Mouse (Mus musculus): ENCODE data around the gene Rora. TPM values are rescaled to one million over a fixed set of nuclear protein-coding genes. Genes with fewer than 3 reads are reported as not detected.
A peak's percentile ranks its signal among the peaks of the same experiment; 100 is the strongest.

Gene Rora
- total RNA-seq, 2 experiments from 2014 or later: 24.2 to 26.3 TPM

DNA sequence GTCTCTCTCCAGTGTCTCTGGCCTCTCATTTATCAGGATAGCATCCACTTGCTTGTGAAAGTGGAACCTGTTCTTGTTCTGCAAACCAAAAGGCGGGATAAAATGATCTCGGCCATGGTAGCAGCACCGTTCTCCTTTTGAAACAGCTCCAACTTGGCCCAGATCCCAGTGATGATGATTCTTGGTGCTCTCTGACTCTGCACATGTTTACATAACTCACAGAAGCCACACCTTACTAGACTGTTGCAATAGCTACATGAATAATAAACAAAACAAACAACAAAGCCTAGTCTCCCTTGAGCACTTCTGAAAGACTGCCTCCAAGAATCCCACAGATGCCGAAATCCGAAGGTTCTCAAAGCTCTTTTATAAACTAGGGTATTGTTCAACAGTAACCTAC is 357.3 kb downstream of the Rora start:
- DNase-seq: peak; percentile 29 to 30

DNA sequence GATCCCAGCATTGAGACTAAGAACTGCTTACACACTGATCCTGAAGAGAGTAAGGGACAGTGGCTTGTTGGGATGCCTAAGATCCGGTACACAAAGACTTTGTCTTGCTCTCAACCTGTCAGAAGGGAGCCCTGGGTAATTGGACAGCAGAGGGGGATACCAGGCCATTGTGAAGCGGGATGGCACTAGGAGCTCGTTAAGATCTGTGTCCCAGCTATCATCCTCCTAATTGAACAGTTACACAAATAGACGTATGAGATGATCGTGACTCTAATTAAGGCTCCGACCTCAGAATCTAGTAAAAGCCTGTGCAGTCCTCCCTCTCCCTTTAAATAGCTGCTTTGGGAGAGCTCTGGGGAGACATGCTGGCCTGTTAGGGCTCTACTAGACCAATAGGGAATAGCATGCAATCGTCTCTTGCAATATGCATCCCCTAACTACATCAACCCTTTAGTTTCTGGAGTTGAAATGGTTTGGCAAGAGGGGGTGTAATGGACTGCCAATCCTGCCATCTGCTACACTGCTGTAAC is 359.7 kb downstream of the Rora start:
- no peak for DNase-seq

GRCm38 (mm10) chr9:69014203-69014602 is 360.6 kb downstream of the Rora start:
- no peak for DNase-seq

DNA sequence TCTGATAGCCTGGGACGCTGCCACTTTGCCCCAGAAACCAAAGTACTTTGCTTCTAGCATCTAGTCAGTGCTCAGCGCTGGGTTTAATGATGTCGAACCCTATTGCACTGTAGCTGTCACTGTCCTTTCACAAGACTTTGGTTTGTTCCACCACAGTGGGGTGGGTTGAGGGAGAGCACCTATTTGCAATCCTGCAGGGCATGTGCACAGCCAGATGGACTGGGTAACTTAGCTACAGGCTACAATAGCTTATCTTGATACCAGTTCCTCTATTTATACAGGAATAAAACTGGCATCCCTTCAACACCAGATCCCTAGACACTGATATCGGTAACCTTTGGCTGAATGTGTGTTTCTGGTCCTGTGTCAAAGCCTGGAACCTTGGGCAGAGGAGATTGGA is 366.8 kb downstream of the Rora start:
- DNase-seq: no peak

DNA sequence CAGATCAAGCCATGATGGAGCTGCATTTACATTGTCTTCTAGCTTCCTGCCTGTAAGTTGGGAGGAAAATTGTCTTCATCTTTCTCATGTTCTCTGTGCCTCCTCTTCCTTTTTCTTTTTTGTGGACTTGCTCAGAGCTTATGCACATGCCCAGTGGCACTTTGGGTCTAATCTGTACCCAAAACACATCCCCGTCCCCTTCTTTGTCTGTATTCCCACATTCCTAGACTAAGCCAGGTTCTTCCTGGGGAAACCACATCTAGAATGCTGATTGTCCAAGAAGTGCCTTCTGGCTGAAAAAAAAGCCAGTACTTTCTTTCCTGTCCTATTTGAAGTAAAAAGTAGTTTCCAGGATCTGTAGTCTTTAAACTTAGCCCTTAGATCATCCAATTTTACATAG is 367.9 kb downstream of the Rora start:
- DNase-seq: no peak

- DNase-seq: no peak
Observed at GRCm38 (mm10) chr9:69023314-69023713, 369.7 kb downstream of the Rora start.

GRCm38 (mm10) chr9:69028177-69028576 is 374.6 kb downstream of the Rora start:
- no peak for DNase-seq

GRCm38 (mm10) chr9:69034301-69034871 is 380.8 kb downstream of the Rora start:
- no peak for DNase-seq

DNA sequence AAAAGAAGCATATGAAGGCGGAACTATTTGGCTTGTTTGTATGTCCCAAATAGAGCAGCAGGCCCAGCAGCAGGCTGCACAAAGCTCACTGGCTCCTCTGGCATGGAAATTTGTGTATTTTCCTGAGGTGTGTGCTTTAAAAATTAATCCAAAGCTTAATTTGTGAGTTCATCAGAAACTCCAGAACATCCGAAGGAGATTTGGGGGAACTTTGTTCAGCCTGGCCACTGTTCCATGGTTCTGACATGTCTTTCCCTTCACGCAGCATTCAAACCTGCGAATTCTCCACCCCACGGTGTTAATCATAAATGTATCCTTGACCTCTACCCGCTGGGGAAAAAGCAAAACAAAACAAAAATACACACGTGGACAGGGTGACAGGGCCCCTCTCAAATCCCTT is 381.9 kb downstream of the Rora start:
- DNase-seq: no peak

DNA sequence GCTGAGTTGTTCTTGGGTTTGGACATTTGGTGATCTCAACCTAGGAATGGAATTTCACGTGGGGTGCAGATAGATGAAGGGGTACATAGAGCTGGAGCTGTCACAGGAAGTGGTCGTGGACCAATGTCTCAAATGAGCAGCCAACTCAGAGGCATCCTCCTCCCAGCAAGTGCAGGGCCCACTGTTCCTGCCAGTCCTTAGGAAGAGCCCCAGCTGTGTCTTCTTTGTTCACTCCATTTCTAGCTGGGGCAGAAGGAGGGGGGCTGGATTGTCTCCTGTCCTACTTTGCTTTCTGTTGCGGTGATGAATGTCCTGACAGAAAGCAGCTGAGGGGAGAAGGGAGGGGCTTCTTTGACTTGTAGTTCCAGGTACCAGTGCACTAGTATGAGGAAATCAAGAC is 382.7 kb downstream of the Rora start:
- DNase-seq: no peak

DNA sequence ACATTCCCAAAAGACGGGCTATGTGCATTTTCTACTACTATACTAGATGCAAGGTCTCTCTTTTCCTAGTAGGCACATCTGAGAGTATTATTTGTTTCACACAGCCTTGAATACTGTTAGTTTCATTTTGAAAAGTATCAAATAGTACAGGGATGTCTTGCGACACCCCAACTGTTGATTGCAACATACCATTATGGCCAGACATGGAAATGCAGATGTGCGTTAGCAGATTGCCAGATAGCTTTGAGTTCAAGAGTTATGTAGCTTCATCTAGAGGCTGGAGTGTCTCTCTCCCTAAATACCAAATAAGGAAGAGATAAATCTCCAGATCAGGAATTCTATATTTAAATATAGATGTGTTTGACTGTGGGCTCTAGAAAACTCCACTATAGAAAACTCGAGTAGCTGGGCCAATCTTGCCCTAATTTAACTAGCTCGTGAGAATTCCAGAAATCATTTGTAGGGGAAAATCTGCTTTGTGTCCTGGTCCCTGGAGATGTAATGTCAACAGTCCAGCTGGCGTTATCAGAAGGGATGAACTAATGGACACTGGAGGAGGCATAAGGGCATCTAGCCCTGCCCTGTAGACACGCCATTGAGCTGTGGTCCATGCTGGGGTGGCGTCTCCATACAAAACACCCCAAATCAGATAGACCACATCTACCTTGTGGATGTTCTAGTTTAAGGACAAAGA is 390.5 kb downstream of the Rora start:
- peak; percentile 61 to 76 for DNase-seq

- DNase-seq: peak; percentile 46 to 69
Observed at GRCm38 (mm10) chr9:69044614-69045133, 391.1 kb downstream of the Rora start.

DNA sequence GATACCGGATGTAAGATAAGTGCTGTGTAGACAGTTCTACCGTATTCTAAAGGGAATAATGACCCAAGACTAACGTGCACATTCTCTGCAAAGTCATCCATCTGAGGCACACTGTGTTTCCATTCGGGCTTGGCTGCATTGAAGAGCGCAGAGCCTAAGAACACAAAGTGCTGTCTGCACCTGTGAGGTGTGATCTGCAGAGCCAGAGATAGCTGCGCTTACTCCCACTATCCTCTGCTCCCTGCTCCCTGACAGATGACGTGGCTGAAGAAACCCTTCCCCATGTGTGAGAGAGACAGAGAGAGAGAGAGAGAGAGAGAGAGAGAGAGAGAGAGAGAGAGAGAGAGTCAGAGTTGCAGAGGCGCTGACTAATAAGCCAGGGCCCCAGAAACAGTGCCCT is 392.3 kb downstream of the Rora start:
- peak; percentile 39 to 41 for DNase-seq

GRCm38 (mm10) chr9:69050856-69051255 is 397.3 kb downstream of the Rora start:
- DNase-seq: no peak

DNA sequence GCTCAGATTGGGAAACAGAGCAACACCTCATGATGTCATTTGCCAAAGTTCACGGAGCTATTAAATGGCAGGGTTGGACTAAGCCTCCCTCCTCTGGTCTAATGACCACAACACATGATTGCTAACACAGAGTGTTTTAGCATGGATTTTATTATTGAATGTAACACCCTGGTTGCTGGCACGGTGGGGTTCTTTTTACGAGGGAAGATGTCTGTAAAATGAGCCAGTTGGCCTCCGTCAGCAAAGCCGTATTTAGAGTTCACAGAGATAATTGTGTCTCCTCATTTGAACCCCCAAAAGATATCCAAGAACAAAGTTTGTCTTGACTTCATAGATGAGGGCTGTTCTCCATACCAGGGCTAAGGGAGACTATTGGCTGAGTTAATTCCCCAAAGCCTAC is 398.3 kb downstream of the Rora start:
- no peak for DNase-seq

DNA sequence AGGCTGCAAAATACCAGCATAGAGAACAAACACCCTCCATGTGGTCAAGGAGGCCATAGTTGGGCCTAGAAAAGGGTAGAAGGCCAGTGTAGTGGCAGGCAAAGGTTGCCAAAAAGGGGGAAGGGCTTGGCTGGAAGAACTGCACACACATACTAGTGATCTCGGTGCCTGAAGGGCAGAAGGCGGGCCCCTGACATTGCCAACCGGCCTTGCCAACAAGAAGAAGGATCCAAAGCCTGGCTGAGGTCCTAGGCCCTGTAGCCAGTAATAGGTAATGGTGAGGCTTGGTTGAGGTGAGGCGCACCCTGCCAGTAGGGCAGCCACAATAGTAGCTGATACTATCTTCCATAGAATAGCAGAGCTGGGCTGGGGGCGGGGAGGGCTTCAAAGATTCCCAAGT is 401.7 kb downstream of the Rora start:
- peak; percentile 44 to 71 for DNase-seq

- DNase-seq: peak; percentile 44 to 49
Observed at GRCm38 (mm10) chr9:69071203-69071867, 417.7 kb downstream of the Rora start.

DNA sequence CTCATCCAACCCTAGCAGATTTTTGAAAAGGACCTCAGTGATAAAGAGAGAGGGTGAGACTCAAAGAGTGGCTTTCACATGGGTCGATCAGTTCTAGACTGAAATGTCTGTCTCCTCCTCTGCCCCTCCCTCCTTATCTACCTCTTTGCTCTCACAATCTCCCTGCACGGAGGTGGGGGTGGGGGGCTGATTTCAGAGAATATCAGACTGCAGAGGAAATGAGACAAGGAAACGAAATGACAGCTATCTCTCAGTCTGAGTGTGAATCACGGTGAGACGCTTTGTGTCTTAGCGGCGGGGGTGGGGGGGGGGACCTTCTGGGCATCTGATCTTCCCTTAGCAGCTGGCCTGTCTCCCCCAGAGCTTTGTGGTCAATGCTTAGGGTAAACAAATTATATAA is 419.7 kb downstream of the Rora start:
- no peak for DNase-seq

- no peak for DNase-seq
Observed at GRCm38 (mm10) chr9:69084086-69084719, 430.6 kb downstream of the Rora start.

DNA sequence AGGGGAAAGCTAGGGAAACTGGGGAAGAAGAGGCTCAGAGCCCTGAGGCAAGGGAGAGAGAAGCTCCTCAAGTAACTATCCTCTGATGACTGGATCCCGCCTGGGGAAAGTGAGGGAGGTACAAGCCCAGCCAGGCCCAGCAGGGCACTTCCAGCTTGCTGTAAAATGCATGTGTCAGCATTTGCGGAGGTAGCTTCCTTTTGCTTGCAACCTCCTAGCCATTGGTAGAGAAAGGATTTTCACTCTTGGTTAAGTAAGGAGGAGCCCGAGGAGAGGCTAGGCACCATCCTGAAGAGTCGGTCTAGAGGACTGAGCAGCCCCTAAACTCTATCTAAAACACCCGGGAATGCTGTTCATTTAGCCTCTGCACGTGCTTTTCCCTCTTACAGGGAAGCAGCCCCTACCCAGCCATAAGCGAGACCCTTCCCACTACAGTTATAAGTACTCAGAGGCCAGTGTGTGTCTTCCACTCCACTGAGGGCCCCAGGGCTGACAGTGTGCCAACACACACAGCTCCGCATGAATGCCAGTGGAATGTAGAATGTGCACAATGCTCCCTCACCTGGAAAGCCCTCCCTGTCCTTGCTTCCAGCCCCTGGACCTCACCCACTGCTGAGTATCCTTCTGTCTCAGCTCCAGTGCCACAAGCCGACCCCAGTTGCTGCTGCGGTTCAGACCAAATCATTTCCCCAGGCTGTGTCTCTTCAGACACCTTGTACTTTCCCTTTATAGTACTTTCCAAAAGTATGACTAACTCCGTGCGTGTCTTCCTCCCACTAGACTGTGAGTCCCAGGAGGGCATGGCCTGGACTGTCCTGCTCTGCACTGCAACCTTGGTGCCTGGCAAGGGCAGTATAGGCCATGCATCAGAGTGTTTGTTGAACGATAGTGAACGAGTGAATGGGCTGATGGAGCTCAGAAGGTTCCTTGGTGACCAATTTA is 431.4 kb downstream of the Rora start:
- no peak for DNase-seq

DNA sequence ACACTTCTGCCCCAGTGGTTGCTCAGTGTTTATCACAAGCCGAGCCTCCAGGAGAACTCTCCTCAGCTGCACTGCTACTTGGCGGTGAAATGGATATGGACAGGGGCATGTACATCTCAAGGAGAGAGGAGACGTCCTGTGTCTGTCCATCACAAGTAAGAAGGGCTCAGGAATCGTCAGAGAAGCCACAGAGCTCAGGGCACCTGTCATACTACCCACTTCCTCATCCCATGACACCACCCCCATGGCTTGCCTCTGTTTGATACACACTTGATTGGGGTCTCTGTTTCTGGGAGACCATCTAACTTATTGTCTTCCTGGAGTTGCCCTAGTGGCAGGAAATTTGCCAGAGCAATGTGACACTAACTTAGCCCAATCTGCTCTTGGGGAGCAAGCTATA is 433.3 kb downstream of the Rora start:
- DNase-seq: no peak

GRCm38 (mm10) chr9:69087325-69087724 is 433.7 kb downstream of the Rora start:
- no peak for DNase-seq

Data from heart, adult 18-20 months (tissue).